20 mouse cellular contexts compared by ENCODE assay signal in the genomic region with DNA sequence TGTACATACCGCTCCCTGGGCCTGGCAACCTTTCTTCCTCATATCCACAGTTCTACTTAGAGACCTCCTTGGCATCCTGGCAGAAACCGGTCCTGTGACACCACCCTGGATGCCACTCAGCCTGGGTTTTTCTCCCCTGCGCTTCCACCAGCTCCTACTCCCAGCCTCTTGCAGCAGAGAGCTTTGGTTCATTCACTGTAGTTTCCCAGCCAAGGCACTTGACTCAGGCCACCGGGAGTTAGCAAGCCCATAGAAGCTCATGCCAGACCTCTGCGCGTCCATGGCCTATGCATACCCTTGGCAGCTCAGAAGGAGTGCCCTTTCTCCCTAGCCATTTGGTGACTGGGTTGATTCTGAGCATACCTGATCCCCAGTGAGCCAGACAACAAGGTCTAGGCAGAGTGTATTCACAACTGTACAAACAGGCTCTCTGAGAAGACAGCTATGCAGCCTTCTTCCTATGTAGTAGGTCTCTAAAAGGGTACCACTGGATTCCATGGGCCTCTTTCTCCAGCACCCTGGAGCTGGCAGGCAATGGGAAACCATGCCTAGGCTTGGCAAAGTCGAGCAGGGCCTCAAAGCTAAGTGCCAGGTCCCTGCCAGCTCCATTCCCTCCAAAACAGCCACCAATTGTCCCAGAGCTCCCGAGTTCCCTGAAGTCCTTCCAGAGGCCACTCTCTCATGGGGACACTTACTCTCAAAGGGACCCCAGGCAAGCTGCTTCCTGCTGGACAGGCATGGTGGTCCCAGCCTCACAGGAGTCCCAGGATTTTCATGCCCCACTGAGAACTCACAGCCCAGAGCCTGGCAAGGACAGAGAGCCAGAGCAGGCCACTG. TPM values are rescaled to one million over a fixed set of nuclear protein-coding genes. Genes with fewer than 3 reads are reported as not detected.
DNase-seq lines count a peak whose midpoint lies in the region; ATAC-seq lines count a peak whose summit lies in the region.
"Had no signal": no experiment of that assay in that cellular context is flagged by ENCODE, and none has a peak within 500 bp of the region (broad histone marks: within the 10 kb centered on the region; RNA-seq: fewer than 3 reads in every experiment).

No protein-coding gene starts in this region.

- H3K9ac ChIP-seq in hindbrain, embryonic 14.5 days: no peak overlapping the region
- H3K9ac ChIP-seq: forebrain, embryonic 15.5 days; limb, embryonic 12.5 days; liver, embryonic 13.5 days; lung, embryonic 15.5 days had no signal

- DNase-seq in cerebellum, adult 11-12 months: peak; percentile 58
- no peak for DNase-seq in cerebellum, adult 8-10 months
- no peak for DNase-seq in hindbrain, embryonic 10.5 days (ENCODE audit: low spot score)
- no peak for DNase-seq in hindbrain, embryonic 14.5 days (ENCODE audit: low spot score)
- peak; percentile 57 for DNase-seq in left cerebral cortex, postnatal 4 days
- DNase-seq in left cerebral cortex, adult 18-20 months (ENCODE audit: low spot score in 2 of 2): no peak
- no peak for DNase-seq in yolk sac, embryonic 10.5 days (ENCODE audit: low spot score)
- DNase-seq: heart, postnatal 4 days; kidney, adult 11 months; liver, embryonic 13.5 days; thymus, postnatal 14 days had no signal

- H3K4me3 ChIP-seq in hindbrain, embryonic 10.5 days: no peak overlapping the region
- no peak overlapping the region for H3K4me3 ChIP-seq in hindbrain, embryonic 14.5 days (replicated peaks; ENCODE audit: low read length)
- no peak overlapping the region for H3K4me3 ChIP-seq in brown adipose tissue, adult 24 weeks (ENCODE audit: insufficient read depth, low read depth, low read length)
- H3K4me3 ChIP-seq: forebrain, embryonic 15.5 days; limb, embryonic 12.5 days; liver, embryonic 13.5 days; lung, embryonic 15.5 days had no signal

- H3K4me2 ChIP-seq in hindbrain, embryonic 14.5 days (replicated peaks): no peak overlapping the region
- H3K4me2 ChIP-seq: forebrain, embryonic 15.5 days; limb, embryonic 12.5 days; liver, embryonic 13.5 days; lung, embryonic 15.5 days had no signal

- no peaks in the 10 kb centered on the region for H3K9me3 ChIP-seq in hindbrain, embryonic 10.5 days
- no peaks in the 10 kb centered on the region for H3K9me3 ChIP-seq in hindbrain, embryonic 14.5 days (ENCODE audit: control insufficient read depth, low read length)
- H3K9me3 ChIP-seq: forebrain, embryonic 15.5 days; limb, embryonic 12.5 days; liver, embryonic 13.5 days; lung, embryonic 15.5 days had no signal

- intact Hi-C loops in left cerebral cortex, postnatal 4 days (cut with DNase I): no loop called here

- WGBS in hindbrain, embryonic 10.5 days: 90% methylated on average over 8 of the region's 8 CpGs
- 83% methylated on average over 8 of the region's 8 CpGs for WGBS in hindbrain, embryonic 14.5 days

- no peaks in the 10 kb centered on the region for H3K36me3 ChIP-seq in hindbrain, embryonic 10.5 days
- H3K36me3 ChIP-seq in hindbrain, embryonic 14.5 days (replicated peaks; ENCODE audit: control insufficient read depth, insufficient read depth): no peaks in the 10 kb centered on the region
- H3K36me3 ChIP-seq: forebrain, embryonic 15.5 days; limb, embryonic 12.5 days; liver, embryonic 13.5 days; lung, embryonic 15.5 days had no signal

- peaks cover 26% of the 10 kb centered on the region for H3K4me1 ChIP-seq in hindbrain, embryonic 10.5 days (replicated peaks)
- peaks cover 17% of the 10 kb centered on the region for H3K4me1 ChIP-seq in hindbrain, embryonic 14.5 days (replicated peaks; ENCODE audit: control insufficient read depth, insufficient read depth, low read length)
- H3K4me1 ChIP-seq in brown adipose tissue, adult 24 weeks (ENCODE audit: control insufficient read depth, insufficient read depth, insufficient read length, low read length): peaks cover 4% of the 10 kb centered on the region; the same call in 1 of the 2 replicates

- 0 out of 2 replicates have a peak overlapping the region, but pooled peaks have one; percentile 2 for H3K27ac ChIP-seq in hindbrain, embryonic 10.5 days
- H3K27ac ChIP-seq in hindbrain, embryonic 14.5 days: no peak overlapping the region
- peak overlapping the region; percentile 32; the same call in 1 of the 2 replicates for H3K27ac ChIP-seq in brown adipose tissue, adult 24 weeks (replicated peaks; ENCODE audit: low read depth, low read length)
- H3K27ac ChIP-seq: forebrain, embryonic 15.5 days; kidney, postnatal 0 days; limb, embryonic 12.5 days; liver, embryonic 13.5 days; lung, embryonic 15.5 days; macrophage had no signal

- H3K27me3 ChIP-seq in hindbrain, embryonic 10.5 days (ENCODE audit: insufficient read depth, poor library complexity, severe bottlenecking): peaks cover 46% of the 10 kb centered on the region
- no peaks in the 10 kb centered on the region for H3K27me3 ChIP-seq in hindbrain, embryonic 14.5 days (ENCODE audit: control insufficient read depth, insufficient read depth, low read length)
- H3K27me3 ChIP-seq: forebrain, embryonic 15.5 days had no signal

- ATAC-seq in hindbrain, embryonic 14.5 days (ENCODE audit: low FRiP score): no peak
- ATAC-seq: forebrain, embryonic 15.5 days; midbrain, embryonic 16.5 days had no signal

RNA-seq across cellular contexts. Expression of gene Sirpa, which starts 15.8 kb away (rescaled TPM):
- 19.6 and 20.9 TPM in 2 replicates for polyA plus RNA-seq in hindbrain, embryonic 10.5 days (2016; fragmentation: Nextera tagmentation; extraction: Ambion mirVana)
- 38.6 and 40.7 TPM in 2 replicates for polyA plus RNA-seq in hindbrain, embryonic 14.5 days (2014; fragmentation: Nextera tagmentation; extraction: Ambion mirVana)
- 100 to 1,000 TPM; 110 to 121 TPM for total RNA-seq in left cerebral cortex, postnatal 4 days (2021)
- 100 to 1,000 TPM; 370 to 383 TPM for total RNA-seq in left cerebral cortex, adult 18-20 months (2021)
- 10.9 and 11.9 TPM in 2 replicates for polyA plus RNA-seq in brown adipose tissue, adult 24 weeks (2012; ENCODE audit: insufficient read depth, insufficient read length, missing spikeins)

RNA-seq across cellular contexts. Expression of gene F830045P16Rik, which starts 40.4 kb away (rescaled TPM):
- not detected in 2 replicates for polyA plus RNA-seq in hindbrain, embryonic 10.5 days (2016; fragmentation: Nextera tagmentation; extraction: Ambion mirVana)
- polyA plus RNA-seq in hindbrain, embryonic 14.5 days (2014; fragmentation: Nextera tagmentation; extraction: Ambion mirVana): not detected in 2 replicates
- under 1 TPM in 1 of 2 experiments, not detected in 1; 0.18 TPM for total RNA-seq in left cerebral cortex, postnatal 4 days (2021)
- total RNA-seq in left cerebral cortex, adult 18-20 months (2021): 1 to 10 TPM in 1 of 2 experiments, under 1 TPM in 1; 0.86 to 1.2 TPM
- not detected in 2 replicates for polyA plus RNA-seq in brown adipose tissue, adult 24 weeks (2012; ENCODE audit: insufficient read depth, insufficient read length, missing spikeins)
- total RNA-seq: heart, postnatal 4 days had no signal
- polyA plus RNA-seq: forebrain, embryonic 15.5 days; heart, embryonic 14.5 days; kidney, postnatal 0 days; limb, embryonic 12.5 days; liver, embryonic 13.5 days; lung, embryonic 15.5 days; midbrain, embryonic 16.5 days; neural tube, embryonic 11.5 days had no signal

Comparison
In these comparisons a context has a peak if more than half of its experiments do, and no peak if none do; other contexts are left out.
1. DNase-seq: peak in cerebellum, adult 11-12 months (single experiment) and left cerebral cortex, postnatal 4 days (single experiment); none in cerebellum, adult 8-10 months (single experiment), hindbrain, embryonic 10.5 days (single experiment), hindbrain, embryonic 14.5 days (single experiment), left cerebral cortex, adult 18-20 months (0 of 2) and yolk sac, embryonic 10.5 days (single experiment).